Mouse (Mus musculus) stomach, postnatal 0 days (tissue): ENCODE results near the gene Fzd5. TPM values are rescaled to one million over a fixed set of nuclear protein-coding genes. Genes with fewer than 3 reads are reported as not detected.
A peak's percentile ranks its signal among the peaks of the same experiment; 100 is the strongest.

ENCODE experiments used
- ATAC-seq: fragments of 200-750 bp; cut with Nextera tagmentation; 2 replicates; pipeline ENCODE4 v1.8.0; 2017; ENCODE audit not compliant: low FRiP score, low TSS enrichment
- DNase-seq: peaks from one replicate; pipeline ENCODE4 v3.0.0-alpha.2; 2016; ENCODE audit warnings: low spot score
- H3K27ac ChIP-seq: fragments of 300-500 bp; sonication (generic); replicated peaks from 2 replicates; pipeline ENCODE4 v1.5.1; 2014; ENCODE audit warnings: mild to moderate bottlenecking, control low read depth
- H3K27me3 ChIP-seq: fragments of 300-500 bp; sonication (generic); 2 replicates; pipeline ENCODE4 v1.6.1; 2014; ENCODE audit warnings: low read length; ENCODE audit not compliant: control insufficient read depth, insufficient read depth
- H3K36me3 ChIP-seq: fragments of 300-500 bp; sonication (generic); 2 replicates; pipeline ENCODE4 v1.6.1; 2014; ENCODE audit warnings: low read length, mixed read lengths; ENCODE audit not compliant: control insufficient read depth, insufficient read depth
- H3K4me1 ChIP-seq: fragments of 300-500 bp; sonication (generic); replicated peaks from 2 replicates; pipeline ENCODE4 v1.6.1; 2014; ENCODE audit warnings: antibody characterized with exemption; ENCODE audit not compliant: control insufficient read depth, insufficient read depth
- H3K4me2 ChIP-seq: fragments of 300-500 bp; sonication (generic); replicated peaks from 2 replicates; pipeline ENCODE4 v1.6.1; 2014; ENCODE audit warnings: low read depth, mild to moderate bottlenecking, control low read depth, moderate library complexity
- H3K4me3 ChIP-seq: fragments of 300-500 bp; sonication (generic); 2 replicates; pipeline ENCODE4 v1.5.1; 2014; ENCODE audit warnings: low read depth, low read length, control low read depth
- H3K9ac ChIP-seq: fragments of 300-500 bp; sonication (generic); 2 replicates; pipeline ENCODE4 v1.6.1; 2014; ENCODE audit warnings: mild to moderate bottlenecking, low read length, control low read depth, mixed read lengths
- H3K9me3 ChIP-seq: fragments of 300-500 bp; sonication (generic); 2 replicates; pipeline ENCODE4 v1.6.1; 2016; ENCODE audit warnings: low read length; ENCODE audit not compliant: control insufficient read depth
- CTCF ChIP-seq: IDR thresholded peaks from 2 replicates; pipeline ENCODE4 v1.5.1; 2016; ENCODE audit warnings: antibody characterized with exemption, low read depth, mild to moderate bottlenecking, moderate library complexity
- EP300 ChIP-seq: optimal IDR thresholded peaks from 2 replicates; pipeline ENCODE3; 2016; ENCODE audit warnings: antibody characterized with exemption
- WGBS: fragments of 180-500 bp; shearing (Covaris S2); extraction: QIAGEN DNeasy Blood & Tissue Kit; methylation state at CpG from one replicate; pipeline ENCODE4 v1.1.7; 2014; 5-methylcytosine and 5-hydroxymethylcytosine counted together
- polyA plus RNA-seq: library from polyadenylated mRNA; unstranded; fragments of >200 nt; fragmentation: Nextera tagmentation; extraction: Ambion mirVana; gene quantifications from 2 replicates; pipeline ENCODE4 v1.2.1, GENCODE M21; 2015

Gene Fzd5
- polyA plus RNA-seq, 1 experiment from 2014 or later = 3.8 TPM

DNA sequence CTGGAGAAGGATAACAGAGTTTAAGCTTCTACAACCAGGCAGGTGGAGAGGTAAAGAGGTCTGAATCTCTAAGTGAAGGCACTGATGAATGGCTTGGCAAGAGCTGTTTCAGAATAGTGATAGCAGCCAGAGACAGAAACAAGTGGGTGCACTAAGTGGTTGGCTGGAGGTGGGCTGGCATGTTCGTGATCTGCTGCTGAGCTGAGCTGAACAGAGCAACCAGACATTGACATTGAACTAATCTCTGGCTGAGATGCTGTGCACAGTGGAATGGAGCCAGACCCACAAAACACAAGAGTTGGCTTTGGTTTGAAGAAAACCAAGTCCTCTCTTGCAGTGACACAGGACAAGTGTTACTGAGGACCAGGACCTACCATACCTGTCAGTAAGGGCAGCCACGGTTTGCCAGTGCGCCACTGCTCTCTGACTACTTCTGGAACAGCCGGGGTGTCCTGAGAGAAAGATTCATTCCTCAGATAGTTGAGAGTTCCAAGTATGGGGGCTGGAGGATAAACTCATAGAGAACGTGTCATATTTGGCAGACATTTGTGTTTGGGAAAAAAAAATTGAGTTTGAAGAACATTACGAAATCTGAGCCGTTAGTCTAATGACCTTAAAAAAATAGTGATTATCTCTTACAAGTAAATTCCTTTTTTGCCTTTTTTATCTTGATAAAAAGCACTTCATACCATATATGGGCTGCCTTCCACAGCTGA lies 20.8 kb downstream of the Fzd5 start:
- Histone ChIP-seq H3K27ac (no peak overlapping the region), H3K4me2 (no peak overlapping the region), H3K36me3 (0 out of 2 replicates have a peak, but pooled peaks cover 7% of the 10 kb centered on the region), H3K4me3 (no peak overlapping the region), H3K9ac (no peak overlapping the region), H3K4me1 (no peaks in the 10 kb centered on the region; the same call in 1 of the 2 replicates), H3K9me3 (no peaks in the 10 kb centered on the region), H3K27me3 (no peaks in the 10 kb centered on the region)
- DNase-seq (no peak), ATAC-seq (no peak)
- no peak for TF ChIP-seq EP300
- no peak for TF ChIP-seq CTCF
- WGBS = 64% methylated on average over 7 of the region's 7 CpGs

DNA sequence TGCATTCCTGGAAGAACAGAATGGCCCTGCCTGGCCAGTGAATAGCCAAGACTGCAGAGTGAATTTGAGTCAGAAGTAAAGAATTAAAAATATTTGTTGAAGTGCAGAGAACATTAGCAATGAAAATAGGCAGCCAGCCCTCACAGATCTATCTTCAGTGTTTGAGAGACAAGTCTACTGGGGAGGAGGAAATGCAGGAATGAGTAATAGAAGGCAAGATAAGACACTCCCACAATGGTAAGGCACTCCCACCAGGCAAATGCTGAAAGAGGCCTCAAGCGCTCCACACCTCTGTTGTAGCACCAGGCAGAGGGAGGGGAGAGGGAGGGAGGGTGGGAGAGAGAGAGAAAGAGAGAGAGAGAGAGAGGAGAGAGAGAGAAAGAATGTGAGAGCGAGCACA lies 22.1 kb downstream of the Fzd5 start:
- Histone ChIP-seq H3K27me3 (no peaks in the 10 kb centered on the region), H3K9ac (no peak overlapping the region), H3K4me2 (no peak overlapping the region), H3K4me1 (no peaks in the 10 kb centered on the region; the same call in 1 of the 2 replicates), H3K4me3 (no peak overlapping the region), H3K27ac (no peak overlapping the region), H3K36me3 (0 out of 2 replicates have a peak, but pooled peaks cover 3% of the 10 kb centered on the region), H3K9me3 (no peaks in the 10 kb centered on the region)
- 51% methylated on average over 2 of the region's 2 CpGs for WGBS
- TF ChIP-seq CTCF = no peak
- no peak for TF ChIP-seq EP300
- DNase-seq (peak; percentile 53), ATAC-seq (peak; percentile 90)

DNA sequence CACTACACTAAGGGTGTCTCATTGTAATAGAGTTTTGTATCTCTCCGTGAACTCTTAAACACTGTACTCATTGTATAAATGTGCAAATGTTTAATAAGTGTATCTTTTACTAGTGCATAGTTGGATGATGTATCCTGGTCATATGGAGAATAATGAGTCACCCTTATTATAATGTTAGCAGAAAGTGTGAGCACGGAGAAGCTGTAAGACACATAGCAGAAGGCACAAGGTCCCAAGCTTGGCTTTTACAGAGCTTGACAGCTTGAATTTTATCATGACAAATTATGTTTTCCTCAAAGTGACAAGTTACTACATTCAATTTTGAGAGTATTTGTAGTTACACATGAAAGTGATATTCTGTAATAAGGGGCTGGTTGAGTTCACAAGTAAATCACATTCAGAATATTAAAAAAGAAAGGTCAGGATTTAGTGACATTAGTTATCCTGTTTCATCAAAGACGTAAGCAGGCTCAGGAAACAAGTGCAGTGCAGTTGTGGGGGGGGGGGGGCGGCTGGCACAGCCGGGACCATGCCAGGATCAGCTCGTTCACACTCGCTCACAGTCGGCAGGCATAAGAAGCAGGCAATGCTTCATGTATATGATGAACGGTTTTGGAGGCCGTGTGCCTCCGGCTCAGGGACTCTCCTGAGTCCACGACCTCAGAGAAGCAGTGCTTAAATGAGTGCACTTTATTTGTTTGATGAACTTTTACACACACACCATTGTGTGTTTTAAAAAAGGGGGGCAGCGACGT lies 25.4 kb downstream of the Fzd5 start:
- Histone ChIP-seq H3K4me2 (no peak overlapping the region), H3K9ac (no peak overlapping the region), H3K4me1 (no peaks in the 10 kb centered on the region; the same call in 1 of the 2 replicates), H3K36me3 (0 out of 2 replicates have a peak, but pooled peaks cover 3% of the 10 kb centered on the region), H3K4me3 (no peak overlapping the region), H3K9me3 (no peaks in the 10 kb centered on the region), H3K27ac (no peak overlapping the region), H3K27me3 (no peaks in the 10 kb centered on the region)
- DNase-seq (no peak), ATAC-seq (no peak)
- TF ChIP-seq EP300 = no peak
- WGBS = 60% methylated on average over 14 of the region's 14 CpGs

DNA sequence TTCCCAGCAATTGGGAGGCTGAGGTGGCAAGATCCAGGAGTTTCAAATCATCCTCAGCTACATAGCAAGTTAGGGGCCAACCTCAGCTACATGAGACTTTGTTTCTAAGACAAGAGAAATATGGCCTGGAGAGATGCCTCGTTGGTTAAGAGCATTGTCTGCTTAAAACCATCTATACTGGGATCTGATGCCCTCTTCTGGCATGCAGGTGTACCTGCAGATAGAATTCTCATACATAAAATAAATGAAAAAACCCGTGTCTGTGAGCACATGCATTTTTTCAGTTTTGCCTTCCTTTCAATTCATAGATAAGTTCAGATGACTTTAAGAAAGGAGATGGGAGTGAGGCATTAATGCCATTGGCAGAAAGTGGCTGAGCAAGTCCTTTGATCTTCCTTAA lies 27.7 kb downstream of the Fzd5 start:
- Histone ChIP-seq H3K9me3 (no peaks in the 10 kb centered on the region), H3K4me3 (no peak overlapping the region), H3K27me3 (no peaks in the 10 kb centered on the region), H3K9ac (no peak overlapping the region), H3K4me1 (no peaks in the 10 kb centered on the region), H3K27ac (no peak overlapping the region), H3K36me3 (no peaks in the 10 kb centered on the region), H3K4me2 (no peak overlapping the region)
- ATAC-seq = no peak
- 13% methylated on average over 2 of the region's 2 CpGs for WGBS
- no peak for DNase-seq
- TF ChIP-seq EP300 (no peak), CTCF (peak; percentile 76)

DNA sequence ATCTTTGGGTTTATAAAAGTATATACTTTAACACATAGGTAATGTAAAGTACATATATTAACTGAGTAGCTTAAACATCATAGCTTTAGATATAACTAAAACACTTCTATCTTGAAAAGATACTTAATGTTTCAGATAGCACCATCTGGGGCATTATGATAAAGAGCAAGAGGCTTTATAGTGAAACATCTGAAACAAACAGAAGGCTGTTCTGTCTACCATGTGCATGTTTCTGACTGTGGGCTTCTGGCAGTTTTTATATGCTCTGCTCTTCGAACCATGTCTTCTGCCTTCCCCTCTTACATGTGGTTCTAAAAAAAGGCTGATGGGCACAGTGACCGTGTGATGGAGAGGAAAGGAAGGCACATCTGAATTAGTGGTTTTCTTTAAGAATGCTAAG lies 30.9 kb downstream of the Fzd5 start:
- Histone ChIP-seq H3K4me1 (no peaks in the 10 kb centered on the region), H3K36me3 (peaks cover 4% of the 10 kb centered on the region; the same call in 1 of the 2 replicates), H3K4me2 (no peak overlapping the region), H3K27ac (no peak overlapping the region), H3K9me3 (no peaks in the 10 kb centered on the region), H3K27me3 (no peaks in the 10 kb centered on the region), H3K9ac (no peak overlapping the region), H3K4me3 (no peak overlapping the region)
- no peak for TF ChIP-seq EP300
- no peak for TF ChIP-seq CTCF
- 95% methylated on average over 2 of the region's 2 CpGs for WGBS
- ATAC-seq (no peak), DNase-seq (no peak)

DNA sequence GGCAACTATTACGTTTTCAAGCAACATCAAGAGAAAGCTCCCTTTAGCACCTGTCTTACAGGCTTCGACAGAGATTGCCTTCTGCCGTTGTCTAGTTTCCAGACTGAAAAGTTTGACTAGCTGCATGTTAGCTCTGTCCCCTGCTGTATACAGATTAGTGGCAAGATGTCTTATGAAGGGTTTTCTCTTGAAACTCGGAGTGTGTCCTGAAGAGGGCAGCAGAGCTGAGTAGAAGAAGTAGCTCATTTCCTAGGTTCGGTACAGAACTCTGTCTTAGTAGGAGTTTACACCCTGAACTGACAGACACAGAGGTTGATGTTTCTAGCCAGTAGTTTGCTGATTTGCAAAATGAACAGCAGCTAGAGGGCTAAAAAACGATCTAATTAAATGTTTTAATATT lies 32.3 kb downstream of the Fzd5 start:
- Histone ChIP-seq H3K4me1 (no peaks in the 10 kb centered on the region), H3K36me3 (peaks cover 4% of the 10 kb centered on the region; the same call in 1 of the 2 replicates), H3K4me2 (no peak overlapping the region), H3K27ac (no peak overlapping the region), H3K9me3 (no peaks in the 10 kb centered on the region), H3K4me3 (no peak overlapping the region), H3K27me3 (no peaks in the 10 kb centered on the region), H3K9ac (no peak overlapping the region)
- DNase-seq (peak; percentile 55), ATAC-seq (no peak)
- TF ChIP-seq EP300 (no peak), CTCF (peak; percentile 81)
- 45% methylated on average over 6 of the region's 6 CpGs for WGBS
